Mouse (Mus musculus): Measurements from ENCODE around the gene Mrnip.

DNA sequence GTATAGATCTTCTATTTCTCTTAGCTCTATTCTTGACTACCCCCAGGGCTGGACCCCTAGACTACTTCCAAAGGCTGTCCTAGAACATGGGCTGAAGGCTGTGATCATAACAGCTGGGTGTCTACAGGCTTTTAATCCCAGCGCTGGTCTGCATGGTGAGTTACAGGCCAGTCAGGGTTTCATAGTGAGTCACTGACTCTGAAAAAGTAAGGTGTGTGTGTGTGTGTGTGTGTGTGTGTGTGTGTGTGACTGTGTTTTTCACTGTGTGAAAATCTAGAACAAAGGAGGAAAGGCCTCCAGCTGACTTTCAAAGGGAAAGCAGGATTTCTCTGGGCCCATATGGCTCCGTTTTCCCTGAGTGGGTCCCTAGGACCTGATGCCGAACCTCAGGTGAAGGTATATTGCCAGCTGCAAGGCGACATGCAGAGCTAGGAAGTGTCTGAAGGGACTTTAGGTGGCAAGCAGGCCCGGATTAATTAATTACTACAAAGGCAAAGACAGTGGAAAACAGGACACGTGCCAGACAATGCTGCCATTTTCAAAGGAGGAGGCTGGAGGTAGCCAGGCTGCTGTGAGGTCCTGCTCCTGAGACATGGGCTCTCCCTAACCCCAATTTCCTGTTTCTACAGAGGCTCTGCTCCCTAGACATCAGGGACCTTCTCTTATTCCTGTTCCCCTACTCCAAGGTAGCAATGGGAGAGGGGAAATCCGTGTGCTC is 48.5 kb downstream of the Mrnip start:
- TF ChIP-seq CTCF (IDR thresholded peaks at IDR 0.05; ENCODE audit: low read depth) = no peak
- no peak for TF ChIP-seq EP300 (IDR thresholded peaks at IDR 0.05; ENCODE audit: low read depth)

All from liver, embryonic 14.5 days (tissue).